ENCODE assay signal across 9 mouse cellular contexts in the genomic region with DNA sequence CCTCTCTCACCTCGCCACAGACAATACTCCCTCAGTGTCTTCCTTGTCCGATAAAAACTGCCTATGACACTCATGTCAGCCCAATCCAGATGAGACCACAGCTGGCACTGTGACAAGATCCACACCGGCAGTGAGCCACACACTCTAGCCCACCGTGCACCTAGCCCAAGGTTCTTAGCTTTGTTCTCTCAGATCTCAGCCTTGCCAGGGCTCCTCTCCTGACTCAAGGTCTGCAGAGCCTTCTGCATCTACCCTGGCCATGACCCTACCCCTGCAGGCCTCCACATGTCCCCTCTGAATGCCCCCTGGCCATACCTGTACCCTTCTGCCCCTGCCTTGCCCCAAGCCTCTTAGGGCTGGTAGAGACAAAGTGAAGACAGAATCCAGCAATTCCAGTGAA. TPM values are rescaled to one million over a fixed set of nuclear protein-coding genes. Genes with fewer than 3 reads are reported as not detected.
A peak's percentile ranks its signal among the peaks of the same experiment; 100 is the strongest.
DNase-seq lines count a peak whose midpoint lies in the region; ATAC-seq lines count a peak whose summit lies in the region.
"Had no signal": no experiment of that assay in that cellular context is flagged by ENCODE, and none has a peak within 500 bp of the region (broad histone marks: within the 10 kb centered on the region; RNA-seq: fewer than 3 reads in every experiment).

No protein-coding gene starts in this region.

- WGBS in lung, embryonic 16.5 days = 26% methylated on average over 4 of the region's 4 CpGs
- 76% methylated on average over 4 of the region's 4 CpGs for WGBS in limb, embryonic 10.5 days
- 32% methylated on average over 4 of the region's 4 CpGs for WGBS in neural tube, embryonic 15.5 days

- no peak for ATAC-seq in lung, embryonic 16.5 days (ENCODE audit: low read depth)
- 0 out of 2 replicates have a peak, but pooled peaks have one; percentile 1 for ATAC-seq in neural tube, embryonic 15.5 days (ENCODE audit: low FRiP score)
- no peak for ATAC-seq in megakaryocyte, adult 5-6 weeks (ENCODE audit: poor library complexity, severe bottlenecking)

- H3K27me3 ChIP-seq in lung, embryonic 16.5 days (ENCODE audit: control insufficient read depth, insufficient read depth, low read depth, low read length) = no peaks in the 10 kb centered on the region
- H3K27me3 ChIP-seq in limb, embryonic 10.5 days (ENCODE audit: low read depth, poor library complexity, severe bottlenecking) = no peaks in the 10 kb centered on the region
- no peaks in the 10 kb centered on the region for H3K27me3 ChIP-seq in neural tube, embryonic 15.5 days (replicated peaks)

- H3K4me3 ChIP-seq in lung, embryonic 16.5 days (ENCODE audit: low read length) = no peak overlapping the region
- 0 out of 2 replicates have a peak overlapping the region, but pooled peaks have one; percentile 7 for H3K4me3 ChIP-seq in limb, embryonic 10.5 days
- H3K4me3 ChIP-seq in neural tube, embryonic 15.5 days (replicated peaks) = no peak overlapping the region

- H3K9me3 ChIP-seq in lung, embryonic 16.5 days (ENCODE audit: control insufficient read depth, low read length) = no peaks in the 10 kb centered on the region
- no peaks in the 10 kb centered on the region for H3K9me3 ChIP-seq in limb, embryonic 10.5 days (replicated peaks)
- H3K9me3 ChIP-seq in neural tube, embryonic 15.5 days (replicated peaks) = no peaks in the 10 kb centered on the region

- peaks cover 42% of the 10 kb centered on the region for H3K4me1 ChIP-seq in lung, embryonic 16.5 days (replicated peaks; ENCODE audit: control insufficient read depth, insufficient read depth, low read length)
- H3K4me1 ChIP-seq in limb, embryonic 10.5 days = peaks cover 74% of the 10 kb centered on the region
- H3K4me1 ChIP-seq in neural tube, embryonic 15.5 days = peaks cover 62% of the 10 kb centered on the region

- peak overlapping the region; percentile 43 for H3K9ac ChIP-seq in lung, embryonic 16.5 days (ENCODE audit: low read length)
- H3K9ac ChIP-seq in neural tube, embryonic 15.5 days (replicated peaks) = 0 out of 2 replicates have a peak overlapping the region, but pooled peaks have one; percentile 23

- no peaks in the 10 kb centered on the region for H3K36me3 ChIP-seq in lung, embryonic 16.5 days (ENCODE audit: control insufficient read depth, insufficient read depth, low read length)
- peaks cover 18% of the 10 kb centered on the region for H3K36me3 ChIP-seq in limb, embryonic 10.5 days
- H3K36me3 ChIP-seq in neural tube, embryonic 15.5 days = peaks cover 7% of the 10 kb centered on the region; the same call in 1 of the 2 replicates

- H3K27ac ChIP-seq in lung, embryonic 16.5 days (ENCODE audit: low read length) = peak overlapping the region; percentile 63
- peak overlapping the region; percentile 94 for H3K27ac ChIP-seq in limb, embryonic 10.5 days
- peak overlapping the region; percentile 68 for H3K27ac ChIP-seq in neural tube, embryonic 15.5 days (replicated peaks)

- H3K4me2 ChIP-seq in lung, embryonic 16.5 days (ENCODE audit: low read depth, low read length) = no peak overlapping the region
- H3K4me2 ChIP-seq in neural tube, embryonic 15.5 days = no peak overlapping the region

- peak; percentile 47 for DNase-seq in adrenal gland, adult 8-10 months
- no peak for DNase-seq in adrenal gland, adult 18-20 months (ENCODE audit: low spot score in 2 of 2)
- no peak for DNase-seq in lung, postnatal 36 days
- DNase-seq in limb, embryonic 10.5 days (ENCODE audit: low spot score) = no peak
- no peak for DNase-seq in lung, postnatal 10 days

RNA-seq across cellular contexts. Expression of gene BC034090, which starts 32.2 kb away (rescaled TPM):
- 10 to 100 TPM; 28.2 to 60.1 (median 36.1) TPM for total RNA-seq in adrenal gland, adult 8-10 months (2022)
- total RNA-seq in adrenal gland, adult 18-20 months (2021) = 10 to 100 TPM; 23.9 to 33.3 TPM
- 4.4 and 4.8 TPM in 2 replicates for polyA plus RNA-seq in lung, embryonic 16.5 days (2015; fragmentation: Nextera tagmentation; extraction: Ambion mirVana)
- 5.2 and 6.8 TPM in 2 replicates for polyA plus RNA-seq in limb, embryonic 10.5 days (2016; fragmentation: Nextera tagmentation; extraction: Ambion mirVana)
- polyA plus RNA-seq in neural tube, embryonic 15.5 days (2015; fragmentation: Nextera tagmentation; extraction: Ambion mirVana) = 3.0 and 4.1 TPM in 2 replicates
- not detected in 2 replicates for total RNA-seq in megakaryocyte, adult 5-6 weeks (2015)
- 0.45 TPM in 1 of 2 replicates, not detected in the other for total RNA-seq in megakaryocyte, adult 5-6 weeks (2017)
- total RNA-seq: megakaryocyte-erythroid progenitor cell, adult 5-6 weeks had no signal

RNA-seq across cellular contexts. Expression of gene Stx6, which starts 53.6 kb away (rescaled TPM):
- total RNA-seq in adrenal gland, adult 8-10 months (2022) = 10 to 100 TPM; 51.1 to 58.4 (median 54.2) TPM
- total RNA-seq in adrenal gland, adult 18-20 months (2021) = 10 to 100 TPM; 49.2 to 53.5 TPM
- 72.8 and 75.5 TPM in 2 replicates for polyA plus RNA-seq in lung, embryonic 16.5 days (2015; fragmentation: Nextera tagmentation; extraction: Ambion mirVana)
- polyA plus RNA-seq in limb, embryonic 10.5 days (2016; fragmentation: Nextera tagmentation; extraction: Ambion mirVana) = 83.1 and 95.4 TPM in 2 replicates
- 92.6 and 102 TPM in 2 replicates for polyA plus RNA-seq in neural tube, embryonic 15.5 days (2015; fragmentation: Nextera tagmentation; extraction: Ambion mirVana)
- total RNA-seq in megakaryocyte, adult 5-6 weeks (2015) = 12.8 and 18.0 TPM in 2 replicates
- total RNA-seq in megakaryocyte, adult 5-6 weeks (2017) = 34.8 and 36.4 TPM in 2 replicates

Comparison
In these comparisons a context has a peak if more than half of its experiments do, and no peak if none do; other contexts are left out.
1. RNA of gene BC034090, which starts 32.2 kb away (total RNA-seq): 28.2 to 60.1 TPM in adrenal gland, adult 8-10 months and 23.9 to 33.3 TPM in adrenal gland, adult 18-20 months; 0.45 TPM in megakaryocyte, adult 5-6 weeks; every median in the first group is over 10 times any median in the second.
2. Peak in every context shown above with its lines, with median percentiles within 50 percentile points of each other: H3K27ac ChIP-seq.